Mouse (Mus musculus) heart, embryonic 11.5 days (tissue): ENCODE data around the gene Cryba1. TPM values are rescaled to one million over a fixed set of nuclear protein-coding genes. Genes with fewer than 3 reads are reported as not detected.

Source experiments
- ATAC-seq: fragments of 200-750 bp; cut with Nextera tagmentation; replicated peaks from 2 replicates; pipeline ENCODE4 v1.8.0; 2017; ENCODE audit warnings: moderate library complexity; ENCODE audit not compliant: insufficient number of reproducible peaks, low FRiP score, low TSS enrichment
- H3K27ac ChIP-seq: fragments of 300-500 bp; sonication (generic); 2 replicates; pipeline ENCODE4 v1.5.1; 2014; ENCODE audit warnings: mild to moderate bottlenecking, low read depth, low read length
- H3K27me3 ChIP-seq: fragments of 300-500 bp; sonication (generic); 2 replicates; pipeline ENCODE4 v1.6.1; 2014; ENCODE audit warnings: mild to moderate bottlenecking, low read length, mixed read lengths; ENCODE audit not compliant: control insufficient read depth, insufficient read depth
- H3K36me3 ChIP-seq: fragments of 300-500 bp; sonication (generic); 2 replicates; pipeline ENCODE4 v1.6.1; 2014; ENCODE audit warnings: mild to moderate bottlenecking, low read length, moderate library complexity, mixed read lengths; ENCODE audit not compliant: control insufficient read depth, insufficient read depth
- H3K4me1 ChIP-seq: fragments of 300-500 bp; sonication (generic); 2 replicates; pipeline ENCODE4 v1.6.1; 2014; ENCODE audit warnings: low read length; ENCODE audit not compliant: control insufficient read depth, insufficient read depth
- H3K4me2 ChIP-seq: fragments of 300-500 bp; sonication (generic); 2 replicates; pipeline ENCODE4 v1.6.1; 2014; ENCODE audit warnings: mild to moderate bottlenecking, moderate library complexity
- H3K4me3 ChIP-seq: fragments of 300-500 bp; sonication (generic); 2 replicates; pipeline ENCODE4 v1.5.1; 2014; ENCODE audit warnings: low read depth, low read length
- H3K9ac ChIP-seq: fragments of 300-500 bp; sonication (generic); 2 replicates; pipeline ENCODE4 v1.6.1; 2014; ENCODE audit warnings: mild to moderate bottlenecking, low read depth, low read length, moderate library complexity
- H3K9me3 ChIP-seq: fragments of 300-500 bp; sonication (generic); replicated peaks from 2 replicates; pipeline ENCODE4 v1.6.1; 2016; ENCODE audit warnings: low read length; ENCODE audit not compliant: control insufficient read depth
- WGBS: fragments of 180-500 bp; shearing (Covaris S2); extraction: QIAGEN DNeasy Blood & Tissue Kit; methylation state at CpG from one replicate; pipeline ENCODE4 v1.1.7; 2014; ENCODE audit not compliant: insufficient replicate concordance; 5-methylcytosine and 5-hydroxymethylcytosine counted together
- polyA plus RNA-seq: library from polyadenylated mRNA; unstranded; fragments of >200 nt; fragmentation: Nextera tagmentation; extraction: Ambion mirVana; gene quantifications from 2 replicates; pipeline ENCODE4 v1.2.1, GENCODE M21; 2014

The Cryba1 gene
- polyA plus RNA-seq, 1 experiment from 2014 or later = not detected

GRCm38 (mm10) chr11:77737289-77737688 lies 12.2 kb upstream of the Cryba1 start:
- Histone ChIP-seq H3K9ac (no peak overlapping the region), H3K27me3 (no peaks in the 10 kb centered on the region), H3K4me3 (no peak overlapping the region), H3K4me2 (no peak overlapping the region), H3K36me3 (no peaks in the 10 kb centered on the region), H3K27ac (no peak overlapping the region), H3K9me3 (no peaks in the 10 kb centered on the region), H3K4me1 (no peaks in the 10 kb centered on the region)
- WGBS = under 1% methylated on average over 6 of the region's 6 CpGs
- no peak for ATAC-seq

GRCm38 (mm10) chr11:77728587-77728986 lies 3.5 kb upstream of the Cryba1 start:
- Histone ChIP-seq H3K4me2 (no peak overlapping the region), H3K36me3 (no peaks in the 10 kb centered on the region), H3K9ac (no peak overlapping the region), H3K27me3 (no peaks in the 10 kb centered on the region), H3K4me1 (no peaks in the 10 kb centered on the region), H3K27ac (no peak overlapping the region), H3K9me3 (no peaks in the 10 kb centered on the region), H3K4me3 (no peak overlapping the region)
- no peak for ATAC-seq
- 63% methylated on average over 2 of the region's 2 CpGs for WGBS

- no peaks in the 10 kb centered on the region for H3K36me3 ChIP-seq
- no peak overlapping the region for H3K4me2 ChIP-seq
- no peaks in the 10 kb centered on the region for H3K9me3 ChIP-seq
- H3K4me3 ChIP-seq = no peak overlapping the region
- 75% methylated on average over 7 of the region's 7 CpGs for WGBS
- ATAC-seq = no peak
- no peak overlapping the region for H3K27ac ChIP-seq
- no peaks in the 10 kb centered on the region for H3K27me3 ChIP-seq
- no peak overlapping the region for H3K9ac ChIP-seq
- H3K4me1 ChIP-seq = no peaks in the 10 kb centered on the region
Observed at GRCm38 (mm10) chr11:77724766-77725165, 317 bp downstream of the Cryba1 start.

DNA sequence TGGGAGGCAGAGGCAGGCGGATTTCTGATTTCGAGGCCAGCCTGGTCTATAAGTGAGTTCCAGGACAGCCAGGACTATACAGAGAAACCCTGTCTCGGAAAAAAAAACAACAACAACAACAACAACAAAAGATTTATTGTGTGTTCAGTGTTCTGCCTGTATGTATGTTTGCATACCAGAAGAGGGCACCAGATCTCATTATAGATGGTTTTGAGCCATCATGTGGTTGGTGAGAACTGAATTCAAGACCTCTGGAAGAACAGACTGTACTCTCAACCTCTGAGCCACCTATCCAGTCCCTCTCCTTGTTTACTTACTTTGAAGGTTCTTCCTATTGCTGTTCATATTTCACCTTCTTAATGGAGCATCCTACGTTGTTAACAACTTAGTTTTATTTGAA lies 3.7 kb downstream of the Cryba1 start:
- no peaks in the 10 kb centered on the region for H3K4me1 ChIP-seq
- no peaks in the 10 kb centered on the region for H3K36me3 ChIP-seq
- H3K9ac ChIP-seq = no peak overlapping the region
- H3K9me3 ChIP-seq = no peaks in the 10 kb centered on the region
- H3K27me3 ChIP-seq = no peaks in the 10 kb centered on the region
- H3K4me2 ChIP-seq = no peak overlapping the region
- H3K4me3 ChIP-seq = no peak overlapping the region
- WGBS = 83% methylated on average over 4 of the region's 4 CpGs
- no peak overlapping the region for H3K27ac ChIP-seq
- no peak for ATAC-seq

- no peaks in the 10 kb centered on the region for H3K4me1 ChIP-seq
- H3K27me3 ChIP-seq = no peaks in the 10 kb centered on the region
- no peaks in the 10 kb centered on the region for H3K36me3 ChIP-seq
- no peak overlapping the region for H3K4me2 ChIP-seq
- no peak overlapping the region for H3K4me3 ChIP-seq
- H3K27ac ChIP-seq = no peak overlapping the region
- no peak overlapping the region for H3K9ac ChIP-seq
- no peaks in the 10 kb centered on the region for H3K9me3 ChIP-seq
- WGBS = 94% methylated on average over 2 of the region's 2 CpGs
- ATAC-seq = no peak
Observed at GRCm38 (mm10) chr11:77719055-77719454, 6.0 kb downstream of the Cryba1 start.

GRCm38 (mm10) chr11:77713736-77714135 lies 11.3 kb downstream of the Cryba1 start:
- no peak for ATAC-seq

DNA sequence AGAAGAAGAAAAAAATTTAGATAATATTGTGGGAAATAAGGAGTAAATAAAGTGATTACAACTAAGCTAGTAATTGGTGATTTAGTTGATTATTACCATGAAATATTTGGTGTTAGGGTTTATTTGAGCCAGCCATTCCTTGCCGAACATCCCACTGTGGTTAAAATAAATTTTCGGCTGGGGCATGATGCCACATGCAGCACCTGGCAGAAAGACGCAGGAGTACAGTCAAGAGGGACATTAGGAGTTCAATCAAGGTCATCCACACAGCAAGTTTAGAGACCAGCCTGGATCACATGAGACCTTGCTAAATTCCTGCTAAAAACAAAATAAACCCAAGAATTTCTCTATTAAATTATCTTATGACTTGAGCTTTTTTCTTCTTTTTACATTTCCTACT lies 16.0 kb downstream of the Cryba1 start:
- H3K36me3 ChIP-seq = peaks cover 10% of the 10 kb centered on the region; the same call in 1 of the 2 replicates
- H3K4me2 ChIP-seq = no peak overlapping the region
- H3K4me3 ChIP-seq = no peak overlapping the region
- no peak overlapping the region for H3K27ac ChIP-seq
- H3K27me3 ChIP-seq = no peaks in the 10 kb centered on the region
- no peak for ATAC-seq
- no peak overlapping the region for H3K9ac ChIP-seq
- WGBS = 82% methylated on average over 3 of the region's 3 CpGs
- H3K9me3 ChIP-seq = no peaks in the 10 kb centered on the region
- no peaks in the 10 kb centered on the region for H3K4me1 ChIP-seq

More at GRCm38 (mm10) chr11:77713736-77714135, 11.3 kb downstream of the Cryba1 start:
- Histone ChIP-seq H3K27ac (no peak overlapping the region), H3K9me3 (no peaks in the 10 kb centered on the region), H3K4me3 (no peak overlapping the region), H3K36me3 (no peaks in the 10 kb centered on the region), H3K9ac (no peak overlapping the region), H3K27me3 (no peaks in the 10 kb centered on the region), H3K4me2 (no peak overlapping the region), H3K4me1 (no peaks in the 10 kb centered on the region)
- 90% methylated on average over 3 of the region's 3 CpGs for WGBS

GRCm38 (mm10) chr11:77705920-77706319 lies 19.2 kb downstream of the Cryba1 start:
- Histone ChIP-seq H3K27me3 (no peaks in the 10 kb centered on the region), H3K27ac (no peak overlapping the region), H3K36me3 (peaks cover 18% of the 10 kb centered on the region), H3K4me2 (no peak overlapping the region), H3K4me3 (no peak overlapping the region), H3K9ac (no peak overlapping the region), H3K4me1 (no peaks in the 10 kb centered on the region), H3K9me3 (no peaks in the 10 kb centered on the region)
- ATAC-seq = no peak
- WGBS = 86% methylated on average over 3 of the region's 3 CpGs

DNA sequence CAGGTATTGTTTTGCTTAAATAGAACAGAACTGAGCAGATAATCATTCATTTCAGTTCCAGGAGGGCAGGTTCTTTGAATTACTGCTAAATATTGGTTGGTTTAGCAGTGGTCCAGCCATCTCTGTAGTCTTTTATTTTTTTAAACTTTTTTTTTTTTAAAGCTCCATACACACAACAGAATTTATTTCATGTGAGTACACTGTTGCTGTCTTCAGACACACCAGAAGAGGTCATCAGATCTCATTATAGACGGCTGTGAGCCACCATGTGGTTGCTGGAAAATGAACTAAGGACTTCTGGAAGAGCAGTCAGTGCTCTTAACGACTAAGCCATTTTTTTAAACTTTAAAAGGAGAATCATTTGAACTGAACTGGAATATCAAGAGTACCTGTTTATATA lies 27.9 kb downstream of the Cryba1 start:
- 0 out of 2 replicates have a peak, but pooled peaks cover 5% of the 10 kb centered on the region for H3K4me1 ChIP-seq
- H3K9me3 ChIP-seq = no peaks in the 10 kb centered on the region
- no peak for ATAC-seq
- 69% methylated on average over 2 of the region's 2 CpGs for WGBS
- H3K9ac ChIP-seq = no peak overlapping the region
- peaks cover 32% of the 10 kb centered on the region for H3K36me3 ChIP-seq
- H3K27ac ChIP-seq = no peak overlapping the region
- H3K4me3 ChIP-seq = no peak overlapping the region
- H3K4me2 ChIP-seq = no peak overlapping the region
- H3K27me3 ChIP-seq = no peaks in the 10 kb centered on the region
